Mouse (Mus musculus) bone marrow macrophage, adult 2 months (primary cell): ENCODE results near the gene Pcsk2.

Experiments used
- CTCF ChIP-seq: IDR thresholded peaks from 2 replicates; pipeline ENCODE4 v1.5.1; 2012; ENCODE audit warnings: low read depth, mild to moderate bottlenecking, low read length, moderate library complexity
- POLR2A ChIP-seq: IDR thresholded peaks from 2 replicates; pipeline ENCODE4 v1.6.1; 2012; ENCODE audit warnings: mild to moderate bottlenecking, low read depth, low read length, borderline replicate concordance

- TF ChIP-seq POLR2A (no peak), CTCF (no peak)
Measured at GRCm38 (mm10) chr2:143701141-143701540, 155.2 kb downstream of the Pcsk2 start.
